Mouse (Mus musculus) bone marrow, adult 2 months (tissue): ENCODE data around the gene Cep89. TPM values are rescaled to one million over a fixed set of nuclear protein-coding genes. Genes with fewer than 3 reads are reported as not detected.

Experiments used
- H3K27ac ChIP-seq: fragments of 200-500 bp; 2 replicates; pipeline ENCODE4 v1.5.1; 2012; ENCODE audit warnings: low read depth, mild to moderate bottlenecking, control low read depth, inconsistent platforms, low read length; ENCODE audit not compliant: control insufficient read depth, poor library complexity, insufficient read depth
- H3K4me1 ChIP-seq: fragments of 200-500 bp; 2 replicates; pipeline ENCODE4 v1.6.1; 2011; ENCODE audit warnings: low read length; ENCODE audit not compliant: control insufficient read depth, insufficient read depth
- H3K4me3 ChIP-seq: fragments of 200-500 bp; replicated peaks from 2 replicates; pipeline ENCODE3; 2011; ENCODE audit warnings: mild to moderate bottlenecking, low read depth, low read length, control low read depth; ENCODE audit not compliant: control insufficient read depth
- CTCF ChIP-seq: fragments of 200-500 bp; IDR thresholded peaks from 2 replicates; pipeline ENCODE4 v1.5.1; 2011; ENCODE audit warnings: low read length, control low read depth; ENCODE audit not compliant: control insufficient read depth, insufficient read depth
- POLR2A ChIP-seq: fragments of 200-500 bp; IDR thresholded peaks from 2 replicates; pipeline ENCODE4 v1.6.1; 2011; ENCODE audit warnings: low read depth, mild to moderate bottlenecking, control low read depth, low read length, borderline replicate concordance; ENCODE audit not compliant: control insufficient read depth
- WGBS: fragments of 180-500 bp; shearing (Covaris S2); methylation state at CpG from one replicate; pipeline ENCODE4 v1.1.7; 2018; 5-methylcytosine and 5-hydroxymethylcytosine counted together
- polyA plus RNA-seq: library from polyadenylated mRNA; stranded (reverse); fragments of >200 nt; gene quantifications from 2 replicates; pipeline ENCODE4 v1.2.4, GENCODE M21; 2011; ENCODE audit warnings: low replicate concordance; ENCODE audit not compliant: missing spikeins, insufficient read depth, insufficient read length

The Cep89 gene
- polyA plus RNA-seq = 39.2 and 54.7 TPM in 2 replicates

DNA sequence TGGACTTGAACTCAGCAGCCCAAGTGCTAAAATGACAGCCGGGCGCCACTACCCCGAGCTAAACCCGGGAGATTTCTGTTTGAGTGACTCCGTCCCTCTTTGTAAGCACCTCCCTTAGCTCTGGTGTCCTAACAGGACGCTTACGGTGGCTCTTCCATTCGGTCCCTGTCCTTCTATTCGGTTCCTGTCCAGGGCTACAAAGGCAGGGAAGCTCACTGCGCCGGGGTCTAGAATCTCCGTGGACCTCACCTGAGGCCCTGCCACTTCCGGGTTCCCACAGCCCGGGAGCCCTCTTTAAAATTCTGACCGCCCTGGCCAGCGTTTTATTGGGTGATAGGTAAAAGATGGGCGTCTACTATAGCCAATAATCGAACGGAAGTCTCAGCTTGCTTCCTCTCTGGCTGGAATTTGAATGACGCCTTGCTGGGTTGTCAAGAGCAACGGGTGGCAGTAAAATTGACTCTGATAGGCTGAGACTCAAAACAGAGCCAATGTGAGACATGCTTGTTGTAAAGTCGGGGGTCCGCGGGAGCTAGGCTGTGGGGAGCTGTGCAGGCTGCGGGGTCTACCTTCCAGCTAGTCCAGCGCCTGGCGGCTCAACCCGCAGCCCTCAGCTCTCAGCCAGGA is at the start of gene Cep89, which contains the start of gene Faap24:
Gene Cep89 (plus strand): TSS at position 494 of the 627 bp plus-strand sequence.
Gene Faap24 (minus strand): TSS at position 295 of the 627 bp plus-strand sequence.
- TF ChIP-seq POLR2A (peak; percentile 40; the same call in 1 of the 2 replicates), CTCF (no peak)
- H3K4me1 ChIP-seq = no peaks in the 10 kb centered on the region; the same call in 1 of the 2 replicates
- WGBS = under 1% methylated on average over 28 of the region's 28 CpGs
- peak within 1 kb of the TSS; percentile 40; the same call in 1 of the 2 replicates for H3K27ac ChIP-seq
- peak within 1 kb of the TSS; percentile 98 for H3K4me3 ChIP-seq

DNA sequence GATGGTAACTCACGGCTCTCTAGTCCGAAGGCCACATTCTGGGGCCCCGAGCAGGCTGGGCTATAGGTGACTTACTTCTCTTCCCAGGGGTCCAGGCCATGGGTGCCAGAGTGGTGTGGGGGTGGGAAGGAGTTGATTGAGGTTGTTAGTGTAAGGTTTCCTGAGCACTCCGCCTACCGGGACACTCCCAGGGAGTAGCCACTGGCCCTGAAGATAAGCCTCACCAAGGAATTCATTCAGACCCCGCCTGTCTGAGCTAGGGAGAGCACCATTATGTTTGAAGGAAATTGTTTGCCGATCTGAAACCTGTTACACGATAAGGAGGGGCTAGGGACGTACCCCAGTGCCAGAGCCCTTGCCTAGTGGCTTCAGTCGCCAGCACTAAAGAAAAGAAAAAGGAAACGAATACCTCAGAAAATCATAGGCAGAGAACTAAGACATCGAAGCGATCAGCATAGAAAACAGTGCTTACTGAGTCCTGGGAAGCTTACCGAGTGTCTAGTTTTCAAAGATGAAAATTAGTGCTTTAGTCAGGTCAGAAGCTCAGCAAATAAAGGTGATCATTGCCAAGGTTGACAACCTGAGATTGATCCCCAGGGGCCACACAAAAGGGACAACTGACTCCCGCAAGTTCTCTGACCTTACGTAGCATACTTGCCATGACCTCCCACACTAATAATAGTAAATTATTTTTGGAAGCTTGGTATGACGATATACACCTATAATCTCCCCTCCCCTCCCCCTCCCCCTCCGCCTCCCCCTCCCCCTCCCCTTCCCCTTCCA is 48.7 kb upstream of the Cep89 start:
- Histone ChIP-seq H3K4me3 (no peak overlapping the region), H3K4me1 (no peaks in the 10 kb centered on the region), H3K27ac (no peak overlapping the region)
- WGBS = 59% methylated on average over 17 of the region's 18 CpGs
- TF ChIP-seq POLR2A = no peak
- no peak for TF ChIP-seq CTCF

DNA sequence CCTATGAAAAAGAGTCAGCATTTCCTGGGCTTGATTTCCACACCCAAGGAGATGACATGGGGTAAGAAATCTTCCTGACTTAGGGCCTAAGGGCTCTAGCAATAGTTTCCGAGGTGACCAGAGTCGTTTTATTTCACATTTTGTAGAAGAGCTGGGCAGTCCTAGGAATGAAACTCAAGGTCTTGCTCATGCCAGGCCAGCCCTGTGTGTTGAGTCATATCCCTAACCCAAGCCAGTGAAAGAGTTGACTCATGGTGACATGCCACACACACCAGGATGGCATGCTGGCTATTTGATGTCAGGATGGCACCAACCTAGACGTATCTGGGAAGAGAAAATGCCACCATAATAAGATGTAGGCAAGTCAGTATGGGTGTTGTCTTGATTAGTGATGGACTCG is 47.8 kb upstream of the Cep89 start:
- Histone ChIP-seq H3K27ac (no peak overlapping the region), H3K4me1 (no peaks in the 10 kb centered on the region), H3K4me3 (no peak overlapping the region)
- TF ChIP-seq POLR2A = no peak
- no peak for TF ChIP-seq CTCF
- WGBS = 67% methylated on average over 4 of the region's 4 CpGs

DNA sequence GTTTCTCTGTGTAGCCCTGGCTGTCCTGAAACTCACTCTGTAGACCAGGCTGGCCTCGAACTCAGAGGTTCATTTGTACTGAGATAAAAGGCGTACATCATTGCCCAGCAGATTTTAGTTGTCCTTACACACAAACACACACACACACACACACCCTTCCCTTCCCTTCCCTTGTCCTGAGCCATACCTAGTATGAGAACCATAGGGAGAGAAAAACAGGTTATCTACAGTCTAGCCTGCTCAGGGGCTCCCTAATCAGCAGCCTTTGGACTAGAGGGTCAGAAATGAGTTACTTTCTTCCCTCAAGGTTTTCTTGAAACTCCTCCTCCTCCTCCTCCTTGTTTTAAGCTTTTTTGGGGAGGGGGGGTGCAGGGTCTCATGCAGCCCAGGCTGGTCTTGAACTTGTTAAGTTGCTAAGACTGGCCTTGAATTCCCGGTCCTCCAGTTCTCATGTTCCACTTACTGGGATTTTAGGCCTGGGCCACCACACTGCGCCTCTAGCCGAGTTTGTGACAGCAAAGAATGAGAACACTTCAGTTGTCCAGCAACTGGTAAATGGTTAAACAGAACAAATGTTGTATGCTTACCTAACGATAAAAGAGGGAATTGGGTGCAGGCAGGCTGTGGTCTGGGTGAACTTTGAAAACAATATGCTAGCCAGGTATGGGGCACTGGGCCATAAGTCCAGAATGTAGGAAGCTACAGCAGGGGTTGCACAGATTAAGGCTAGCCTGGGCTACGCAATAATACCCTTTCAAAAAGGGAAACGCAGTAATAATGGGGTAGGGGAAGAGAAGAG is 46.8 kb upstream of the Cep89 start:
- Histone ChIP-seq H3K4me3 (no peak overlapping the region), H3K4me1 (no peaks in the 10 kb centered on the region), H3K27ac (no peak overlapping the region)
- TF ChIP-seq POLR2A (no peak), CTCF (no peak)
- WGBS = 82% methylated on average over 8 of the region's 8 CpGs

DNA sequence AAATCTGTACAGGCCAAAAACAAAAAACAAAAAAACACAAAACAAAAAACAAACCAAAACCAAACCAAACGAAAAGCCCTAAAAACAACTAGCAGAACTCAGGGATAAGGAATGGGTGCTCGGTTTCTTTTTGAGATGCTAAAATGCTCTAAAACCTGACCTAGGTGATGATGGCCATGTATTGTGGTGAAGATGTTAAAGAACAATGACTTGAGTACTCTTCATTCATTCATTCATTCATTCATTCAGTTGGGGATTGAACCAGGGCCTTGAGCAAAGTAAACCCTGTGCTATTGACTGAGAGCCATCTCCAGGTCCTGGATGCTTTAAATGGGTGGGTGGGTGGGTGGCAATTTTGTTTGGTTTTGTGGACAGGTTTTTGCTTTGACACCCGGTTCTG is 45.7 kb upstream of the Cep89 start:
- H3K27ac ChIP-seq = no peak overlapping the region
- no peak overlapping the region for H3K4me3 ChIP-seq
- H3K4me1 ChIP-seq = no peaks in the 10 kb centered on the region
- 73% methylated on average over 3 of the region's 3 CpGs for WGBS
- no peak for TF ChIP-seq CTCF
- no peak for TF ChIP-seq POLR2A

DNA sequence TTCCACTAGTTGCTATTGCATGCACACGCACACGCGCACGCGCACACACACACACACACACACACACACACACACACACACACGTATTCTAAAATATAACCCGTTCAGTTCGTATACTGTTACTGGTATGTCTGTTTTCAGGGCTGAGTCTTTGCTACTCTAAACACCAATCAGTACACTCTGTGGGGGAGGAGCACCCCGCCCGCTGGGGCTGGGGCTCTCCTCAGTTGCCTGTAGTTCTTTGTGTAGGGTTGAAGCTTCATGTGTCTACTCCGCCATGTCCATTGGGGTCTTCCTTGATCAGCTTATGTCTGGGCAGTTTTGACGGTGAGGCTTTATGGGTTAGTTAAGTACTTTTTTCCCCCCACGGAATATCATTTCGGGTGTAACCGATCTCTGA is 43.5 kb upstream of the Cep89 start:
- WGBS = 87% methylated on average over 15 of the region's 15 CpGs
- H3K27ac ChIP-seq = no peak overlapping the region
- H3K4me1 ChIP-seq = no peaks in the 10 kb centered on the region
- no peak overlapping the region for H3K4me3 ChIP-seq
- TF ChIP-seq POLR2A = no peak

DNA sequence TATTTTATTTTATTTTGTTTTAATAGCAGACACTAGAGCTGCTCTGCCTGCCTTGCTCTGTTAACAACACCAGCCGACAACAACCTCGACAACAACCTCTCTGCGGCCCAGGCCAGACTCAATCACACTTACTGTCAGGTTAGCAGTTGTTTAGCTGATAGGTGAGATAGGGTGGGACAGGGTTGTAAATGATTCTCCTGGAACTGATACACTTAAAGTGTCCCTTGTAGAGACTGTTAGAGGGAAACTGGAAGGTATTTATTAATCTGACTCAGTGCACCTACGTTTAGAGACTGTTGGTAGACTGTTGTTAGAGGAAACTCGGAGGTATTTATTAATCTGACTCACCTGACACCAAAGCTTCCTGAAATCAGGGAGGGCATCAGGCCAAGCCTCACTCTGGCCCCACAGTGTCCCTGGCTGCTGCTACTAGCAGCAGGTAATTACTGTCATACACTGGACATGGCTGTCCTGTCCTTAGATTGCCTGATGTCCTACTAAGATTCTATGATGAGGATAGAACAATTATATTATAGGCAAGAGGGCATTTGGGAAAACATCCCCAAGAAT is 41.4 kb upstream of the Cep89 start:
- TF ChIP-seq POLR2A (no peak), CTCF (no peak)
- Histone ChIP-seq H3K4me1 (no peaks in the 10 kb centered on the region), H3K4me3 (no peak overlapping the region), H3K27ac (no peak overlapping the region)
- WGBS = 63% methylated on average over 5 of the region's 5 CpGs
